Comparison of ENCODE assay signal across 8 mouse cellular contexts in genomic region chr3:89245688-89246171, GRCm38 (mm10). TPM values are rescaled to one million over a fixed set of nuclear protein-coding genes. Genes with fewer than 3 reads are reported as not detected.
DNase-seq lines count a peak whose midpoint lies in the region; ATAC-seq lines count a peak whose summit lies in the region.

TSS of gene Krtcap2 (plus strand) at chr3:89245966.

- DNase-seq in kidney, adult 8-10 months: no peak
- DNase-seq in adrenal gland, postnatal 10 days: peak; percentile 28
- no peak for DNase-seq in layer of hippocampus, adult 8-10 months (ENCODE audit: low spot score in 2 of 2)

- peak within 1 kb of the TSS; percentile 81 for H3K27ac ChIP-seq in kidney, embryonic 15.5 days
- H3K27ac ChIP-seq in heart, embryonic 11.5 days (ENCODE audit: low read depth, low read length): peak within 1 kb of the TSS; percentile 64
- H3K27ac ChIP-seq in stomach, embryonic 16.5 days (ENCODE audit: low read length): peak within 1 kb of the TSS; percentile 70

- peak within 1 kb of the TSS; percentile 82 for H3K4me2 ChIP-seq in kidney, embryonic 15.5 days
- H3K4me2 ChIP-seq in heart, embryonic 11.5 days: peak within 1 kb of the TSS; percentile 75
- peak within 1 kb of the TSS; percentile 75 for H3K4me2 ChIP-seq in stomach, embryonic 16.5 days (ENCODE audit: low read depth, low read length)

- no peaks in the 10 kb centered on the region for H3K9me3 ChIP-seq in kidney, embryonic 15.5 days (replicated peaks)
- H3K9me3 ChIP-seq in heart, embryonic 11.5 days (replicated peaks; ENCODE audit: control insufficient read depth, low read length): no peaks in the 10 kb centered on the region
- no peaks in the 10 kb centered on the region for H3K9me3 ChIP-seq in megakaryocyte, embryonic 14.5 days
- no peaks in the 10 kb centered on the region for H3K9me3 ChIP-seq in stomach, embryonic 16.5 days (replicated peaks; ENCODE audit: control insufficient read depth, low read length)

- 0 out of 2 replicates have a peak, but pooled peaks cover 4% of the 10 kb centered on the region for H3K27me3 ChIP-seq in kidney, embryonic 15.5 days
- peaks cover 21% of the 10 kb centered on the region for H3K27me3 ChIP-seq in heart, embryonic 11.5 days (ENCODE audit: control insufficient read depth, insufficient read depth, low read length)
- no peaks in the 10 kb centered on the region for H3K27me3 ChIP-seq in megakaryocyte, embryonic 14.5 days (replicated peaks)
- no peaks in the 10 kb centered on the region for H3K27me3 ChIP-seq in stomach, embryonic 16.5 days (ENCODE audit: control insufficient read depth, insufficient read depth, low read length)

- H3K4me1 ChIP-seq in kidney, embryonic 15.5 days: peaks cover 58% of the 10 kb centered on the region
- H3K4me1 ChIP-seq in heart, embryonic 11.5 days (ENCODE audit: control insufficient read depth, insufficient read depth, low read length): peaks cover 28% of the 10 kb centered on the region
- H3K4me1 ChIP-seq in megakaryocyte, embryonic 14.5 days: peaks cover 80% of the 10 kb centered on the region
- H3K4me1 ChIP-seq in stomach, embryonic 16.5 days (ENCODE audit: control insufficient read depth, insufficient read depth, low read length): peaks cover 17% of the 10 kb centered on the region

- H3K4me3 ChIP-seq in kidney, embryonic 15.5 days (replicated peaks): peak within 1 kb of the TSS; percentile 72
- H3K4me3 ChIP-seq in heart, embryonic 11.5 days (ENCODE audit: low read depth, low read length): peak within 1 kb of the TSS; percentile 78
- peak within 1 kb of the TSS; percentile 95 for H3K4me3 ChIP-seq in megakaryocyte, embryonic 14.5 days (replicated peaks)
- peak within 1 kb of the TSS; percentile 76 for H3K4me3 ChIP-seq in stomach, embryonic 16.5 days (replicated peaks; ENCODE audit: low read length)

- peaks cover 27% of the 10 kb centered on the region for H3K36me3 ChIP-seq in kidney, embryonic 15.5 days
- H3K36me3 ChIP-seq in heart, embryonic 11.5 days (ENCODE audit: control insufficient read depth, insufficient read depth, low read length): no peaks in the 10 kb centered on the region; the same call in 1 of the 2 replicates
- peaks cover 26% of the 10 kb centered on the region for H3K36me3 ChIP-seq in megakaryocyte, embryonic 14.5 days (replicated peaks; ENCODE audit: low read length)
- H3K36me3 ChIP-seq in stomach, embryonic 16.5 days (ENCODE audit: control insufficient read depth, insufficient read depth, low read length): peaks cover 3% of the 10 kb centered on the region; the same call in 1 of the 2 replicates

- ATAC-seq in kidney, embryonic 15.5 days (replicated peaks; ENCODE audit: low FRiP score): peak; percentile 22
- ATAC-seq in erythroblast, adult 5-6 weeks (replicated peaks; ENCODE audit: low FRiP score, poor library complexity, severe bottlenecking): no peak
- ATAC-seq in heart, embryonic 11.5 days (replicated peaks; ENCODE audit: insufficient number of reproducible peaks, low FRiP score, low TSS enrichment): peak; percentile 8; the same call in 1 of the 2 replicates
- peak; percentile 14 for ATAC-seq in stomach, embryonic 16.5 days (ENCODE audit: insufficient read depth, low FRiP score)

- 4% methylated on average over 20 of the region's 20 CpGs for WGBS in kidney, embryonic 15.5 days
- WGBS in heart, embryonic 11.5 days (ENCODE audit: insufficient replicate concordance): 6% methylated on average over 20 of the region's 20 CpGs
- 4% methylated on average over 20 of the region's 20 CpGs for WGBS in stomach, embryonic 16.5 days

- H3K9ac ChIP-seq in kidney, embryonic 15.5 days: peak within 1 kb of the TSS; percentile 74
- peak within 1 kb of the TSS; percentile 82 for H3K9ac ChIP-seq in heart, embryonic 11.5 days (ENCODE audit: low read depth, low read length)
- peak within 1 kb of the TSS; percentile 87 for H3K9ac ChIP-seq in stomach, embryonic 16.5 days (ENCODE audit: low read length)

RNA-seq across cellular contexts. Expression of gene Krtcap2, which starts in this region (rescaled TPM):
- 309 and 321 TPM in 2 replicates for polyA plus RNA-seq in kidney, embryonic 15.5 days (2015; fragmentation: Nextera tagmentation; extraction: Ambion mirVana)
- total RNA-seq in adrenal gland, postnatal 10 days (2021): 100 to 1,000 TPM; 109 to 116 TPM
- total RNA-seq in erythroblast, adult 5-6 weeks (2015; ENCODE audit: low replicate concordance): 47.0 and 49.8 TPM in 2 replicates
- total RNA-seq in erythroblast, adult 5-6 weeks (2017; ENCODE audit: low replicate concordance): 17.8 and 31.8 TPM in 2 replicates
- polyA plus RNA-seq in heart, embryonic 11.5 days (2014; fragmentation: Nextera tagmentation; extraction: Ambion mirVana): 248 and 274 TPM in 2 replicates
- 10 to 100 TPM; 73.9 to 82.9 (median 79.4) TPM for total RNA-seq in layer of hippocampus, adult 8-10 months (2022)
- polyA plus RNA-seq in megakaryocyte, embryonic 14.5 days (2012; ENCODE audit: insufficient read depth, low replicate concordance): 81.0 and 225 TPM in 2 replicates
- 318 and 325 TPM in 2 replicates for polyA plus RNA-seq in stomach, embryonic 16.5 days (2015; fragmentation: Nextera tagmentation; extraction: Ambion mirVana)
